Mouse (Mus musculus): ENCODE results near the gene Osmr.

DNA sequence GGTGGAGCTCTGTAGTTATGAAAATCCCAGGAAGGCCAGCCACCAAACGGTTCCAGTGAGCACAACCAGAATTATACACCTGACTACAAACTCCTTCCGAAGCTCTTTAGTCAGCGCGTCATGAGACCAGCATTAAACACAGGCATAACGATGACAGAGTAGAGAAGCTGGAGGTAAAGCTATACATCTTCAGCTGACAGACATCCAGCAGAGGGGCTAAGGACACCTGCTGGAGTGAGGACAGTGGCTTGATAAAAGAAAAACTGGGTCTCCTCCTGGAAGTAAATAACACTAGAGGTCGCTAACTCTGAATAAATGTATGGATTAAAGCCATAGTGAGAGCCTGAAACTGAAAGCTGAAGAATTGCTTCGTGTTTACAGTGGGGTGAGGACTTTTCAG lies 81.9 kb downstream of the Osmr start:
- no peak for TF ChIP-seq POLR2A (IDR thresholded peaks at IDR 0.05; ENCODE audit: low read depth, low read length)
- TF ChIP-seq EP300 (IDR thresholded peaks at IDR 0.05; ENCODE audit: low read length) = no peak
- no peak for TF ChIP-seq MAFK (IDR thresholded peaks at IDR 0.05; ENCODE audit: insufficient replicate concordance, low read length)
- no peak for TF ChIP-seq JUND (conservative IDR thresholded peaks at IDR 0.05; ENCODE audit: low read depth, low read length)
- no peak for TF ChIP-seq CTCF (conservative IDR thresholded peaks at IDR 0.05 in 1 of 2, IDR thresholded peaks at IDR 0.05 in 1 of 2; ENCODE audit: low read depth in 2 of 2, low read length in 2 of 2)
- no peak for TF ChIP-seq ZC3H11A (IDR thresholded peaks at IDR 0.05; ENCODE audit: low read depth, low read length)
- no peak for TF ChIP-seq GABPA (IDR thresholded peaks at IDR 0.05; ENCODE audit: insufficient replicate concordance, low read depth, low read length)
- no peak for TF ChIP-seq USF1 (IDR thresholded peaks at IDR 0.05; ENCODE audit: low read depth, low read length)
- TF ChIP-seq NRF1 (IDR thresholded peaks at IDR 0.05; ENCODE audit: low read depth, low read length) = no peak
- TF ChIP-seq BHLHE40 (IDR thresholded peaks at IDR 0.05; ENCODE audit: low read depth, low read length) = no peak
- TF ChIP-seq UBTF (IDR thresholded peaks at IDR 0.05; ENCODE audit: low read depth, low read length) = no peak

Measured in CH12.LX (cell line).